Mouse (Mus musculus) 3T3-L1 (cell line): Measurements from ENCODE around the gene Auh.

Experiments
- DNase-seq: peaks from one replicate; pipeline ENCODE4 v3.0.0-alpha.2; 2015; ENCODE audit warnings: low read depth, low spot score

Gene Auh

DNA sequence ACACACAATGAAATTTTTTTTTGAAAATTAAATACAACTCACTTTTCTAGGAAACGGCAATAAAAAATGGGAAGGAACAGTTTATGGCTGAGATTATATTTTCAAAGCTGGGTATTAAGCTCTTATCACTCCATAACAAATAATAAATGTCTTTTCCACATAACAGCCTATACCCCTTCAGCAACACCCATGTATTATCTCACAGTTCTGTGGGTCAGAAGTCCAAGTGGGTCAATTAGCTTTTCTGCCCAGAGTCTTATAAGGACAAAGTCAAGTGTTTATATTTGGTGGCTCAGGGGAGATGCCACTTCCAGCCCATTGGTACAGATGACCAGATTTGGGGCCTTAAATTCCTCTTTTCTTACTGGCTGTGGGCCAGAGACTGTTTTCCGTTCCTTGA is 129.4 kb downstream of the Auh start:
- DNase-seq, result no peak

DNA sequence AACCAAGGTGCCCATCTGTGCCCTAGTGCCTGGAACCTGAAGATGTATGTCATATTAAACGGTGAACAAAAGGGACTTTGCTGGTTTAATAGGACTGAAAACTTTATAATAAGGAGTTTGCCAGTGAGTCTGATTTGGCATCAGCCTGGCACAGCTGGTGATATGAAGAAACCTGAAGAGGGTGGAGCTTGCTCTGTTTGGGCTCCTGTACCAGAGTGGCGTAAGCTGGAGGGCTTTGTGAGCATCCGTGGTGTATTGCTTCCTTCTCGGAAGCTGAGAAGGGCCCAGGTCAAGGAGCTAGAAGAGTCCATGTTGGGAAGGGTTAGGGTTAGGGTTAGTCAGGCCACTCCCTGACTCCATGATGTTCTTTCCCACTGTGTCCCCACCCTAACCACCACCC is 135.2 kb downstream of the Auh start:
- no peak for DNase-seq

DNA sequence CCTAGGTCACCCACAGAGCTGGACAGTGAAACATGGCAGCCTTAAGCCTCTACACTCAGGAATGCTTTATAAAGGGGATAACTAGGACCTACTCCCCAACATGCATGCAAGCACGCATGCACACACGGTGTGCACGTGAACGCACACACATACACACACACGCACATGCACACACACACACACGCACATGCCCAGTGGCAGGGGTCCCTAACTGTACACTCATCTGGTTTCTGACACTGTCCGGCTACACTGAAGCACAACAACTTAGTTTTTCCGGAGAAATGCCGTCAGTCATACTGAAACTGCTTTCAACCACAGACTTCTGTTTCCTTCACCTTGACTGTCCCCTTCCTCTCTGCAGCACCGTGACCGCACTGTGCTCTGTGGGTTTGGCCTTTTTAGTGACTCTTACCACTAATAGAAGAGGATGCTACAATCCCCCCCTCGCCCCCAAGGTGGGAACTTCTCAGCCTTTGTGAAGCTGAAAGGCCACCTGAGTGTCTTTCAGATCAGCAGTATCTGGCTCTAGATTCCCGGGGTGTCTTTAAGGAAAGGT is 136.0 kb downstream of the Auh start:
- DNase-seq, result no peak

DNA sequence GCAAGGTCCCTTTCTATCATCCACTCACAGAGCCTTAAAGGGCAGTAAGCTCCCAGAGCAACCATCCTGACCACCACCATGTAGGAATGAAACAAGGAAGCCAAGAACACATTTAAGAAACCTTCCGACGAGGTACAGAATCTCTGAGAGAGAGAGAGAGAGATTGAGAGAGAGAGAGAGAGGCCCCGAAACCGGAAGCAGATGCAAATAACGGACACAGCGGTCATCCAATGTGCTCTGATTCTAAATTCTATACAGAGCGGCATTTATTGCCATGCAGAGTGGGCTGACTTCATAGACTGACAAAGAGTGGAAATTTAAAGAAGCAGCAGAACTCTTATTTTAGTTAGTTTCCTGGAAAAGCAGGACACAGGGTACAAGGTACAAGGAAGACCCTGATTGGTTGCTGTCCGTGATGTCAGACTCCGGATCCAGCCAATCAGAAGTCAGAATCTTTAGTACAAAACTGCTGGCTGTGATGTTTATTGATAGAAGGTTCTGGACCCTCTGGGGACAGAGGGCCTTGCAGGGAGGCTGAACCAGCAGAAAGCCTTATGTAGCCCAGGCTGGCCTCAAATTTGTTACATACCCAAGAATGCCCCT is 137.1 kb downstream of the Auh start:
- no peak for DNase-seq

DNA sequence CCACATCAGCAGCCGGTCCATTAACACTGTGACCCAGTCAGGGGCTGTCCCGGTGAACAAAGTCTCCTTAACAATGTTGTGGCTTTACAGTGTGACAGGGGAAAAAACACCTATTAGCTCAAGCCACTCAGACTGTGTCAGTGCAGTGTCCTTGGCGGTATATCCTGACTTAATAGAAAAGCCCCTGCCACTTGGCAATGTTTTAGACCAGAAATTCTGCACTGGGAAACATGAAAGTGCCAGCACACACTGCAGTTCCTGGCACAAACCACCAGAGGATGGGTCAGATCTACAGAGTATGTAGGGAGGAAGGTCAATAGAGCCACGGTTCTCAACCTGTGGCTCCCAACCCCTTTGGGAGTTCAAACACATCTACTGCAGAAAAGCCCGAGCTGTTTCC is 138.6 kb downstream of the Auh start:
- DNase-seq, result no peak
